20 mouse cellular contexts compared by ENCODE assay signal in genomic region chr3:146620101-146620500, GRCm38 (mm10). TPM values are rescaled to one million over a fixed set of nuclear protein-coding genes. Genes with fewer than 3 reads are reported as not detected.
DNase-seq lines count a peak whose midpoint lies in the region; ATAC-seq and TF ChIP-seq lines count a peak whose summit lies in the region.
"Had no signal": no experiment of that assay in that cellular context is flagged by ENCODE, and none has a peak within 500 bp of the region (broad histone marks: within the 10 kb centered on the region; RNA-seq: fewer than 3 reads in every experiment).

No protein-coding gene starts in this region.

- no peak for TF ChIP-seq CTCF in hindbrain, postnatal 0 days (IDR thresholded peaks at IDR 0.05; ENCODE audit: low read depth)

- WGBS in hindbrain, postnatal 0 days = 80% methylated on average over 10 of the region's 10 CpGs
- 87% methylated on average over 10 of the region's 10 CpGs for WGBS in hindbrain, embryonic 11.5 days

- H3K36me3 ChIP-seq in hindbrain, postnatal 0 days (ENCODE audit: insufficient read depth, low read length) = no peaks in the 10 kb centered on the region
- no peaks in the 10 kb centered on the region for H3K36me3 ChIP-seq in hindbrain, embryonic 11.5 days (ENCODE audit: control insufficient read depth, insufficient read depth, low read length)
- H3K36me3 ChIP-seq: embryonic facial prominence, embryonic 15.5 days; limb, embryonic 13.5 days; midbrain, embryonic 10.5 days had no signal

- H3K27ac ChIP-seq in hindbrain, postnatal 0 days = 0 out of 2 replicates have a peak overlapping the region, but pooled peaks have one; percentile 56
- H3K27ac ChIP-seq in hindbrain, embryonic 11.5 days (ENCODE audit: low read depth, low read length) = no peak overlapping the region
- H3K27ac ChIP-seq: embryonic facial prominence, embryonic 15.5 days; limb, embryonic 13.5 days; midbrain, embryonic 10.5 days had no signal

- H3K27me3 ChIP-seq in hindbrain, postnatal 0 days (ENCODE audit: insufficient read depth, low read length) = no peaks in the 10 kb centered on the region
- no peaks in the 10 kb centered on the region for H3K27me3 ChIP-seq in hindbrain, embryonic 11.5 days (ENCODE audit: control insufficient read depth, insufficient read depth, low read length)
- H3K27me3 ChIP-seq: embryonic facial prominence, embryonic 15.5 days; limb, embryonic 13.5 days had no signal

- 0 out of 2 replicates have a peak, but pooled peaks cover 2% of the 10 kb centered on the region for H3K4me1 ChIP-seq in hindbrain, postnatal 0 days (ENCODE audit: insufficient read depth, low read length)
- H3K4me1 ChIP-seq in hindbrain, embryonic 11.5 days (replicated peaks; ENCODE audit: control insufficient read depth, insufficient read depth, low read length) = no peaks in the 10 kb centered on the region
- H3K4me1 ChIP-seq: embryonic facial prominence, embryonic 15.5 days; limb, embryonic 13.5 days; midbrain, embryonic 10.5 days had no signal

- peak; percentile 59 for ATAC-seq in frontal cortex, adult (ENCODE audit: low TSS enrichment)
- ATAC-seq in hindbrain, postnatal 0 days = no peak
- no peak for ATAC-seq in hindbrain, embryonic 11.5 days (ENCODE audit: low FRiP score)

- no peak overlapping the region for H3K4me3 ChIP-seq in hindbrain, postnatal 0 days (ENCODE audit: low read length)
- no peak overlapping the region for H3K4me3 ChIP-seq in hindbrain, embryonic 11.5 days (ENCODE audit: low read depth, low read length)
- H3K4me3 ChIP-seq: embryonic facial prominence, embryonic 15.5 days; limb, embryonic 13.5 days; midbrain, embryonic 10.5 days had no signal

- DNase-seq in frontal cortex, postnatal 10 days (ENCODE audit: low spot score in 2 of 2) = no peak
- DNase-seq in hindbrain, postnatal 0 days (ENCODE audit: low spot score) = no peak
- DNase-seq in hindbrain, embryonic 11.5 days (ENCODE audit: low spot score) = no peak
- peak; percentile 88 for DNase-seq in brain, adult 2 months (ENCODE audit: low read depth, low spot score)
- DNase-seq in left cerebral cortex, adult 18-20 months (ENCODE audit: low spot score in 2 of 2) = peak; percentile 34 to 60
- no peak for DNase-seq in kidney, adult 9 months
- no peak for DNase-seq in cerebellum, postnatal 14 days
- DNase-seq: thymus, adult 2 months had no signal

- H3K9ac ChIP-seq in hindbrain, postnatal 0 days (replicated peaks; ENCODE audit: low read length) = no peak overlapping the region
- no peak overlapping the region for H3K9ac ChIP-seq in hindbrain, embryonic 11.5 days (ENCODE audit: low read depth, low read length)
- H3K9ac ChIP-seq: embryonic facial prominence, embryonic 15.5 days; limb, embryonic 13.5 days had no signal

- H3K9me3 ChIP-seq in hindbrain, postnatal 0 days (ENCODE audit: low read length) = no peaks in the 10 kb centered on the region
- H3K9me3 ChIP-seq in hindbrain, embryonic 11.5 days (ENCODE audit: control insufficient read depth, low read length) = no peaks in the 10 kb centered on the region
- H3K9me3 ChIP-seq: embryonic facial prominence, embryonic 15.5 days; limb, embryonic 13.5 days; midbrain, embryonic 10.5 days had no signal

- no peak overlapping the region for H3K4me2 ChIP-seq in hindbrain, postnatal 0 days (ENCODE audit: low read depth, low read length)
- H3K4me2 ChIP-seq in hindbrain, embryonic 11.5 days (replicated peaks; ENCODE audit: low read depth, low read length) = no peak overlapping the region
- H3K4me2 ChIP-seq: embryonic facial prominence, embryonic 15.5 days; limb, embryonic 13.5 days had no signal

RNA-seq across cellular contexts. Expression of gene Dnase2b, which starts 4.7 kb away (rescaled TPM):
- not detected in 2 replicates for total RNA-seq in hindbrain, postnatal 0 days (2014; rRNA removed)
- not detected in 2 replicates for polyA plus RNA-seq in hindbrain, postnatal 0 days (2015; fragmentation: Nextera tagmentation; extraction: Ambion mirVana)
- polyA plus RNA-seq in hindbrain, embryonic 11.5 days (2014; fragmentation: Nextera tagmentation; extraction: Ambion mirVana) = not detected in 2 replicates
- not detected for total RNA-seq in left cerebral cortex, adult 18-20 months (2021)
- polyA plus RNA-seq: brain, embryonic 14.5 days; forebrain, embryonic 11.5 days; kidney, embryonic 14.5 days; large intestine, adult 2 months; limb, embryonic 13.5 days; midbrain, embryonic 10.5 days; neural tube, embryonic 14.5 days; thymus, adult 2 months had no signal

RNA-seq across cellular contexts. Expression of gene 4930503B20Rik, which starts 31.0 kb away (rescaled TPM):
- total RNA-seq in hindbrain, postnatal 0 days (2014; rRNA removed) = not detected in 2 replicates
- not detected in 2 replicates for polyA plus RNA-seq in hindbrain, postnatal 0 days (2015; fragmentation: Nextera tagmentation; extraction: Ambion mirVana)
- polyA plus RNA-seq in hindbrain, embryonic 11.5 days (2014; fragmentation: Nextera tagmentation; extraction: Ambion mirVana) = not detected in 2 replicates
- not detected for total RNA-seq in left cerebral cortex, adult 18-20 months (2021)
- total RNA-seq: gastrocnemius, adult 8-10 months had no signal
- polyA plus RNA-seq: forebrain, embryonic 11.5 days; kidney, embryonic 14.5 days; large intestine, adult 2 months; limb, embryonic 13.5 days; liver, embryonic 16.5 days; midbrain, embryonic 10.5 days; neural tube, embryonic 14.5 days had no signal

RNA-seq across cellular contexts. Expression of gene Uox, which starts 49.9 kb away (rescaled TPM):
- total RNA-seq in hindbrain, postnatal 0 days (2014; rRNA removed) = 0.16 TPM in 1 of 2 replicates, not detected in the other
- polyA plus RNA-seq in hindbrain, postnatal 0 days (2015; fragmentation: Nextera tagmentation; extraction: Ambion mirVana) = 0.14 and 0.20 TPM in 2 replicates
- not detected in 2 replicates for polyA plus RNA-seq in hindbrain, embryonic 11.5 days (2014; fragmentation: Nextera tagmentation; extraction: Ambion mirVana)
- total RNA-seq in left cerebral cortex, adult 18-20 months (2021) = under 1 TPM in 1 of 2 experiments, not detected in 1; 0.37 TPM
- total RNA-seq: monocyte, adult 5-6 weeks had no signal
- polyA plus RNA-seq: brain, embryonic 14.5 days; forebrain, embryonic 11.5 days; kidney, embryonic 14.5 days; midbrain, embryonic 10.5 days; neural tube, embryonic 14.5 days had no signal

Comparison
In these comparisons a context has a peak if more than half of its experiments do, and no peak if none do; other contexts are left out.
1. DNase-seq: peak in brain, adult 2 months (single experiment) and left cerebral cortex, adult 18-20 months (2 of 2); none in frontal cortex, postnatal 10 days (0 of 2), hindbrain, postnatal 0 days (single experiment), hindbrain, embryonic 11.5 days (single experiment), kidney, adult 9 months (single experiment) and cerebellum, postnatal 14 days (0 of 2).